Mouse (Mus musculus): ENCODE measurements around the gene Wdr73.

GRCm38 (mm10) chr7:80866514-80867147 lies 34.4 kb downstream of the Wdr73 start:
- TF ChIP-seq CTCF (IDR thresholded peaks at IDR 0.05; ENCODE audit: extremely low read depth, insufficient read length, insufficient replicate concordance, low read depth, low read length) (no peak), POLR2A (IDR thresholded peaks at IDR 0.05; ENCODE audit: low read depth, low read length) (no peak)
